Mouse (Mus musculus) C2C12 (cell line): ENCODE results near the gene Rxylt1. TPM values are rescaled to one million over a fixed set of nuclear protein-coding genes. Genes with fewer than 3 reads are reported as not detected.

Experiments used
- H3K27me3 ChIP-seq: one replicate; pipeline ENCODE4 v1.6.1; 2011; ENCODE audit not compliant: control insufficient read depth, insufficient read depth, insufficient read length
- H3K36me3 ChIP-seq: one replicate; pipeline ENCODE4 v1.6.1; 2011; ENCODE audit not compliant: control insufficient read depth, insufficient read depth
- H3K4me3 ChIP-seq: one replicate; pipeline ENCODE4 v1.5.1; 2011; ENCODE audit warnings: mild to moderate bottlenecking, control low read depth; ENCODE audit not compliant: poor library complexity, insufficient read depth, severe bottlenecking
- H3K79me2 ChIP-seq: one replicate; pipeline ENCODE4 v1.6.1; 2011; ENCODE audit not compliant: control insufficient read depth, insufficient read depth
- H3K79me3 ChIP-seq: one replicate; pipeline ENCODE4 v1.6.1; 2011; ENCODE audit warnings: low read depth, control low read depth
- H3ac ChIP-seq: one replicate; pipeline ENCODE3; 2011; ENCODE audit warnings: low read depth; ENCODE audit not compliant: control insufficient read depth, insufficient read length
- CEBPB ChIP-seq: IDR thresholded peaks from one replicate; pipeline ENCODE4 v1.6.1; 2011; ENCODE audit warnings: low read depth, mild to moderate bottlenecking, control low read depth, moderate library complexity
- CTCF ChIP-seq: IDR thresholded peaks from one replicate; pipeline ENCODE4 v1.5.1; 2011; ENCODE audit not compliant: control insufficient read depth, insufficient read depth, insufficient read length
- FOSL1 ChIP-seq: IDR thresholded peaks from one replicate; pipeline ENCODE4 v1.8.0; 2011; ENCODE audit warnings: mild to moderate bottlenecking, low read length; ENCODE audit not compliant: poor library complexity, insufficient read depth, severe bottlenecking
- MAX ChIP-seq: IDR thresholded peaks from one replicate; pipeline ENCODE4 v1.6.1; 2011; ENCODE audit warnings: mild to moderate bottlenecking, control low read depth
- MYOD1 ChIP-seq: IDR thresholded peaks from one replicate; pipeline ENCODE4 v1.6.1; 2011; ENCODE audit warnings: low read depth; ENCODE audit not compliant: control insufficient read depth, insufficient read length
- MYOG ChIP-seq: IDR thresholded peaks from one replicate; pipeline ENCODE4 v1.6.1; 2011; ENCODE audit not compliant: control insufficient read depth, insufficient read length; ENCODE audit errors: extremely low read depth
- USF1 ChIP-seq: IDR thresholded peaks from one replicate; pipeline ENCODE4 v1.6.1; 2011; ENCODE audit warnings: low read depth, mild to moderate bottlenecking, control low read depth, moderate library complexity
- polyA plus RNA-seq: library from polyadenylated mRNA; unstranded; fragments of >200 nt; fragmentation: generic; extraction: Trizol; gene quantifications from one replicate; pipeline ENCODE4 v1.2.1, GENCODE M21; 2012; ENCODE audit warnings: missing spikeins

Gene Rxylt1
- polyA plus RNA-seq, 1 experiment, result 27.7 TPM

DNA sequence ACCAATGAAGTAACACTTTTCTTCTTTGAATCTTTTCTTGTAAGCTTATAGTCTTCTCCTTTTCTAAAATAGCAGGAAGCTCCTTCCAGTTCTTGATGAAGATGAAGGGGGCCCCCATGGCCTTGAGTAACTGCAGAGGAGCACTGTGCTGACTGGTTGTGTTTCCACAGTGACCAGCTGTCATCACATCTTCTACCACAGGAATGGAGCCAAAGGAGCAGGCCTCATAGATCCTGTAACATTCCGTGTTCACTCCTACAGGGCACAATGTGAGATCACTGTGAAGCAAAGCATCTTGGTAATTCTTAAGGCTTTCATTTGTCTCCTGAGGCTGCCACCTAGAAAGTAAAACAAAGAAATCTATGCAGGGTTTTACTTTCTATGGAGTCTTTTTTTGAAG is 15.8 kb downstream of the Rxylt1 start:
- no peak for TF ChIP-seq MYOD1
- TF ChIP-seq USF1, result no peak
- no peak for TF ChIP-seq MYOG
- H3K79me2 ChIP-seq, result no peaks in the 10 kb centered on the region

GRCm38 (mm10) chr10:122069153-122069552 is 28.0 kb downstream of the Rxylt1 start:
- no peak overlapping the region for H3K4me3 ChIP-seq
- no peaks in the 10 kb centered on the region for H3K27me3 ChIP-seq
- no peak overlapping the region for H3ac ChIP-seq
- no peaks in the 10 kb centered on the region for H3K79me2 ChIP-seq
- H3K79me3 ChIP-seq, result no peaks in the 10 kb centered on the region
- H3K36me3 ChIP-seq, result no peaks in the 10 kb centered on the region
- no peak for TF ChIP-seq FOSL1
- TF ChIP-seq MAX, result no peak
- TF ChIP-seq MYOD1, result no peak
- TF ChIP-seq CEBPB, result no peak
- no peak for TF ChIP-seq USF1
- no peak for TF ChIP-seq MYOG
- TF ChIP-seq CTCF, result no peak

More for the DNA sequence above, 15.8 kb downstream of the Rxylt1 start:
- H3K79me3 ChIP-seq, result no peaks in the 10 kb centered on the region
- peaks cover 4% of the 10 kb centered on the region for H3K36me3 ChIP-seq
- H3K4me3 ChIP-seq, result no peak overlapping the region
- no peaks in the 10 kb centered on the region for H3K27me3 ChIP-seq
- no peak overlapping the region for H3ac ChIP-seq

GRCm38 (mm10) chr10:122055826-122056225 is 41.3 kb downstream of the Rxylt1 start:
- no peaks in the 10 kb centered on the region for H3K79me3 ChIP-seq
- TF ChIP-seq USF1 (no peak), FOSL1 (no peak), MYOD1 (no peak), MYOG (no peak), MAX (no peak), CTCF (no peak), CEBPB (no peak)
- H3ac ChIP-seq, result no peak overlapping the region
- no peaks in the 10 kb centered on the region for H3K36me3 ChIP-seq
- H3K4me3 ChIP-seq, result no peak overlapping the region
- H3K27me3 ChIP-seq, result no peaks in the 10 kb centered on the region
- H3K79me2 ChIP-seq, result no peaks in the 10 kb centered on the region

DNA sequence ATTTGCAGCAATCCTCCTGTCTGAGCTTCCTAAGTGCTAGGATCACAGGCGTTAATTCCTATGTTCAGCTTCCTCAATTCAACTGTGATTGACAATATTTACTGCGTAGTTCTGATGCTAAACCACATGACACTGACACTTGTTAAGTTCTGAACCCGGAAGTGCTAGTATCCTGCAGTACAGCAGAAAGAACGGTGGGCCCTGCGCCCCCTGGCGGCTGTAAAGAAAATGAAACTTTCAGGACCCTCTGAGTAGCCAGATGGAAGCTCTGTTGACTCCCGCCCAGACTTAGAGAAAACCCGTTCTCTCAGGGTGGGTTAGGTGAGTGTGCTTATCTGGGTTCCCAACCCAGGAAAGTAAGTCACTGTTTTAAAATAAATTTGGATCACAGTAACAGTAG is 42.6 kb downstream of the Rxylt1 start:
- Histone ChIP-seq H3K79me2 (no peaks in the 10 kb centered on the region), H3K4me3 (no peak overlapping the region)

GRCm38 (mm10) chr10:122051831-122052230 is 45.3 kb downstream of the Rxylt1 start:
- Histone ChIP-seq H3K27me3 (no peaks in the 10 kb centered on the region), H3ac (no peak overlapping the region), H3K36me3 (no peaks in the 10 kb centered on the region), H3K79me3 (no peaks in the 10 kb centered on the region), H3K79me2 (no peaks in the 10 kb centered on the region), H3K4me3 (no peak overlapping the region)
- TF ChIP-seq CTCF (peak; percentile 100), USF1 (no peak), MYOG (no peak)

More for the DNA sequence above, 42.6 kb downstream of the Rxylt1 start:
- no peaks in the 10 kb centered on the region for H3K36me3 ChIP-seq
- no peaks in the 10 kb centered on the region for H3K27me3 ChIP-seq
- TF ChIP-seq MAX (no peak), CTCF (peak; percentile 3)
- H3ac ChIP-seq, result no peak overlapping the region
- H3K79me3 ChIP-seq, result no peaks in the 10 kb centered on the region

- Histone ChIP-seq H3ac (peak overlapping the region; percentile 18), H3K27me3 (no peaks in the 10 kb centered on the region), H3K36me3 (no peaks in the 10 kb centered on the region), H3K79me2 (no peaks in the 10 kb centered on the region), H3K79me3 (no peaks in the 10 kb centered on the region), H3K4me3 (no peak overlapping the region)
- TF ChIP-seq CEBPB, result no peak
- TF ChIP-seq CTCF, result peak; percentile 86
Observed at GRCm38 (mm10) chr10:122047727-122048365, 49.3 kb downstream of the Rxylt1 start.
